Mouse (Mus musculus): ENCODE data around the gene Gm3149.
"Not testable (repeated sequence)": the region's sequence is repeated elsewhere in the genome, so short reads cannot be mapped to it uniquely, and the experiment has no call there.

Gm3149 gene

GRCm38 (mm10) chr14:4316983-4317382, at the start of gene Gm3149:
Gene Gm3149, plus strand, starts transcription at chr14:4317283.
- DNase-seq: not testable (repeated sequence)

GRCm38 (mm10) chr14:4269238-4269950, 47.7 kb upstream of the Gm3149 start:
- not testable (repeated sequence) for DNase-seq

GRCm38 (mm10) chr14:4279828-4280227, 37.3 kb upstream of the Gm3149 start:
- DNase-seq: not testable (repeated sequence)

GRCm38 (mm10) chr14:4334476-4335080, 17.5 kb downstream of the Gm3149 start, which contains the start of gene 2610042L04Rik:
Gene 2610042L04Rik, plus strand, starts transcription at chr14:4334763.
- not testable (repeated sequence) for DNase-seq

GRCm38 (mm10) chr14:4335506-4335905, 18.4 kb downstream of the Gm3149 start:
- DNase-seq: not testable (repeated sequence)

- DNase-seq: not testable (repeated sequence)
Measured at GRCm38 (mm10) chr14:4368991-4369390, 51.9 kb downstream of the Gm3149 start.

GRCm38 (mm10) chr14:4369691-4370090, 52.6 kb downstream of the Gm3149 start:
- DNase-seq: not testable (repeated sequence)
